Mouse (Mus musculus) E14TG2a.4 (cell line): Measurements from ENCODE around the gene Gm32742.

Experiments used
- H3K27me3 ChIP-seq: 2 replicates; pipeline ENCODE4 v1.6.1; 2014; ENCODE audit warnings: low read length, control low read depth; ENCODE audit not compliant: insufficient read depth
- H3K36me3 ChIP-seq: 2 replicates; pipeline ENCODE4 v1.6.1; 2014; ENCODE audit warnings: low read length, control low read depth; ENCODE audit not compliant: insufficient read depth
- H3K4me1 ChIP-seq: replicated peaks from 2 replicates; pipeline ENCODE4 v1.6.1; 2014; ENCODE audit warnings: low read depth, low read length, control low read depth
- H3K4me3 ChIP-seq: replicated peaks from 2 replicates; pipeline ENCODE4 v1.5.1; 2014; ENCODE audit warnings: mild to moderate bottlenecking, low read length
- H3K9me3 ChIP-seq: 2 replicates; pipeline ENCODE4 v1.6.1; 2014; ENCODE audit warnings: low read length, control low read depth
- CTCF ChIP-seq: conservative IDR thresholded peaks from 2 replicates; pipeline ENCODE4 v1.5.1; 2014; ENCODE audit warnings: low read length
- NANOG ChIP-seq: IDR thresholded peaks from 2 replicates; pipeline ENCODE4 v1.6.1; 2014; ENCODE audit warnings: borderline replicate concordance, low read length, mixed read lengths
- POU5F1 ChIP-seq: IDR thresholded peaks from 2 replicates; pipeline ENCODE4 v1.6.1; 2014; ENCODE audit warnings: low read length, borderline replicate concordance

Gm32742 gene

DNA sequence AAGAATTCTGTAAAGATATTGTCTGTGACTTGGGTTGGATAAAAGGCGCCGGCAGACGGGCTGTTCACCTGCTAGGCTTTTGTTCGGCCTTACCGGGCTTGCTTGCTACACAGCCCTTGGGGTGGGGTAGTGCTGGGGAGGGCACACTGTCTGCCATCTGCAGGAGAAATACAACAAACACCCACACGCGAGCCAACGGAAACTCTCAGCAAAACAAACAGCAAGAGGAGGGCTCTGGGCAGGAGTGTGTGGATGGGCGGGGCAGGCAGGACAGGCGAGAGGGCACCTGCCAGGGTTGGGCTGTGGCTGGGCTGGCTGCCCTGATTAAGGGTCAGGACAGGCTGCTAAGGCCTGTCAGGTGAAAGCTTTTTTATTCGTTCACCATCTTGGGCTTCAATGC, 2.6 kb upstream of the Gm32742 start:
- Histone ChIP-seq H3K4me3 (no peak overlapping the region), H3K9me3 (no peaks in the 10 kb centered on the region), H3K36me3 (no peaks in the 10 kb centered on the region), H3K4me1 (peaks cover 5% of the 10 kb centered on the region; the same call in 1 of the 2 replicates), H3K27me3 (no peaks in the 10 kb centered on the region)
- TF ChIP-seq POU5F1, result no peak

DNA sequence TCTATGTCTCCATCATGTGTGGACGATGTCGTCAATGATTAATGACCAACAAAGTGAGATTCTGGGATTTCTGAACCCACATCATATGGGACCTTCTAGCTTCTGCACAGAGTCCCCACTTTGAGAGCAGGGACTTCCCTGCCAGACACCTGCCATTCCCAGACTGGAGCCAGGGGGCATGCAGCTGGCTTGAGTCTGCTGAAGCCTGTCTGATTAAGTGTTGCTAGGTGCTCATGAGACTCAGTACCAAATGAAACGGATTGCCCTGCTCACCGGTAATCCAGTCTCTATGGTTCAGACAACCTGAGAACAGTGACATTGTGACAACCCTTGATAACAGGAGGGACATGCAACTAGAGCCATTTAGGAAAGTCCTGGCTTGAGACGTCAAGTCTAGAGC, 1.3 kb downstream of the Gm32742 start:
- no peaks in the 10 kb centered on the region for H3K9me3 ChIP-seq
- H3K4me3 ChIP-seq, result no peak overlapping the region
- peaks cover 5% of the 10 kb centered on the region; the same call in 1 of the 2 replicates for H3K4me1 ChIP-seq
- TF ChIP-seq POU5F1, result no peak
- TF ChIP-seq CTCF, result no peak
- TF ChIP-seq NANOG, result no peak
- H3K27me3 ChIP-seq, result peaks cover 16% of the 10 kb centered on the region
- H3K36me3 ChIP-seq, result no peaks in the 10 kb centered on the region

DNA sequence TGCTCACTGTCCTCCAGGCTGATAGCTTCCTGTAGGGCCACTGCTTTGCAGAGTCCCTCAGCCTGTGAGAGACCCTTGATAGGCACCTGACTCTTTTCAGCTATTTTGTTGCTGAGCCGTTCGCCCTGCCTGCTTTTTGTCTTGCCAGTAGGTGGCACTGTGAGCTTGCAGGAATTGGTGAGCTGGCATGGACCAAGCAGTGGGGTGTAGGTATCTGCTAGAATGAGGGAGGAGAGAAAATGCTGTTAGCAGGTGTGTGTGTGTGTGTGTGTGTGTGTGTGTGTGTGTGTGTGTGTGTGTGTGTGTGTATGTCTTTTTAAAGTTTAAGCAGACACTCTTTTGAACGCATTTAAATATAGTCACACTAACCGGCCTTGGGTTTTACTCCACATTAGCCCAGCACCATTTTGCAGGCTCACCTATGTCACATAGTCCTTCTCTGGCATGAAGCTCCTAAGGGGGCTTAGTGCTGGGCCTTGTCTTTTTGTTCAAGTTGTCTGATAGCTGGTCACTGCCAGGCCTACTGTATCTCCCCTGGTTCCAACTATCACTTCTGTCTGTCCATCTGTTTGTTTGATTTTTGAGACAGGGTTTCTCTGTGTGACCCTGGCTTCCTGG, 3.4 kb downstream of the Gm32742 start:
- TF ChIP-seq CTCF, result peak; percentile 82
- no peak for TF ChIP-seq POU5F1
- TF ChIP-seq NANOG, result no peak

DNA sequence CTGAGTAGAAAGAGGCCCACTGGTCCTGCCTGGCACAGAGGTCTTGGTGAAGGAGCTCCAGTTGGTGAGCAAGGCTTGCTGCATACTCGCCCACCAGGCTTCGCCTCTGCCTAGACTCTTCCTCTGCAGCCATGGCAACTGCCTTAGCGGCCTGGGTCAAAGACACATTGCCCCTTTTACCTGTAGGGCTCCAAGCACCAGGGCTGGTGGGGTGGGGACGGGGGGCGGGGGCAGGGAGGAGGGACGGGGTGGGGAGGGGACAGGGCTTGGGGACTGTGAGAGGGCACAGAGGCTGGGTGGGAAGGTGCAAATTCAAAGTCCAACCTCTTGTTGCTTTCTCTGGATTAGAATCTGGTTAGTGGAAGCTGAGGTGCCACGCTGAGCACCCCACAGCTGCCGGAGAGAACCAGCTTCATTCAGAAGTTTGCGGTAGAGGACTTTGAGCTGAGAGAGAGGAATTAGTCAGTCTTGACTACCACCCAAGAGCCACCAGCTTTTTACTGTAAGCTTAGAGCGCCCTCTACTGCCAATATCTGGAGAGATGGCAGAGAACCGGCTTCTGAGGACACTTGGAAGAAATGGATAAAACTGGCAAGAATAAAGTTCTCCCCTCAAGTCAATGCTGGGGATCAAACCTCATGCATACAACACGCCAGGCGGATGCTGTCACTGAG, 13.1 kb downstream of the Gm32742 start:
- H3K36me3 ChIP-seq, result no peaks in the 10 kb centered on the region
- no peaks in the 10 kb centered on the region for H3K9me3 ChIP-seq
- no peak for TF ChIP-seq POU5F1
- no peak for TF ChIP-seq NANOG
- TF ChIP-seq CTCF, result peak; percentile 26; the same call in 1 of the 2 replicates
- H3K4me1 ChIP-seq, result peaks cover 6% of the 10 kb centered on the region
- peaks cover 31% of the 10 kb centered on the region for H3K27me3 ChIP-seq
- H3K4me3 ChIP-seq, result no peak overlapping the region

More for the DNA sequence above, 3.4 kb downstream of the Gm32742 start:
- Histone ChIP-seq H3K4me1 (no peaks in the 10 kb centered on the region), H3K9me3 (no peaks in the 10 kb centered on the region), H3K4me3 (no peak overlapping the region), H3K36me3 (no peaks in the 10 kb centered on the region), H3K27me3 (peaks cover 16% of the 10 kb centered on the region)

DNA sequence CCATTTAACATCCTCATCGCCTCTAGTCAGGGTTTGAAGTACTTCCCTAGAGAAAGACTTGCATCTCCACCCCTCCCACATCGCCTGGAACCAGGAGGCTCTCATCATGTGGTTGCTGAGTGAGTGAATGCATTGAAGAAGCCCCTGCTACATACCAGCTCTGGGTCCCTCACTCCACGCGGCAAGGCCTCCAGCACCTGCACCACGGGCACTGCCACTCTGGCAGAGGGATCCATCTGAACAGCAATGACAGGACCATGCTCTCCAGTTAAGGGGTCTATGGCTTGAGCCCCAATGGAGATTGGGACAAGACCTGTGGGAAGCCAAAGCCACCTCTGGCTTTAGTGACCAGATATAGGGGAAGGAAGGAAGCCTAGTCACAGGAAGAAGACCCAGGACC, 18.0 kb downstream of the Gm32742 start:
- H3K36me3 ChIP-seq, result no peaks in the 10 kb centered on the region
- peaks cover 6% of the 10 kb centered on the region for H3K4me1 ChIP-seq
- no peak overlapping the region for H3K4me3 ChIP-seq
- H3K27me3 ChIP-seq, result peaks cover 31% of the 10 kb centered on the region
- no peaks in the 10 kb centered on the region for H3K9me3 ChIP-seq
- TF ChIP-seq POU5F1 (no peak), NANOG (no peak), CTCF (no peak)

DNA sequence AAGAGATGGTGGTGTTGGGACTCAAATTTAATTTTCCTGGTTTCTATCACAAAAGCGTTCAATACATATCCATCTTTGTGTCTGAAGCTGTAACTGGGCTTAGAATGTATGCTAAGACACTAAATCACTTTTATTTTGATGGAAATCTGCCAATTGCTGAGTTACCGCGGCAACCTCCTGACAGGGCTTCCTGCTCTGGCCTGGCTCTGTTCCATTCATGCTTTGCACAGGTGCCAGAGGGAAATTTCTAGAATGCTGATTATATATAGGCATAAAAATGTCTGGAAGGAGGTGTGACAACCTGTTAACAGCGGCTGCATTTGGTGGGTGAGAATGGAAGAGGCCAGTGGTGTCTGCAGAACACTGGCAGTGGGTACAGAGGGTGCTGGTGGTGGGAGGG, 18.8 kb downstream of the Gm32742 start:
- Histone ChIP-seq H3K36me3 (no peaks in the 10 kb centered on the region), H3K9me3 (no peaks in the 10 kb centered on the region), H3K4me3 (no peak overlapping the region), H3K4me1 (peaks cover under 1% of the 10 kb centered on the region; the same call in 1 of the 2 replicates), H3K27me3 (peaks cover 31% of the 10 kb centered on the region)
- TF ChIP-seq NANOG, result no peak
- TF ChIP-seq POU5F1, result no peak
- TF ChIP-seq CTCF, result no peak

DNA sequence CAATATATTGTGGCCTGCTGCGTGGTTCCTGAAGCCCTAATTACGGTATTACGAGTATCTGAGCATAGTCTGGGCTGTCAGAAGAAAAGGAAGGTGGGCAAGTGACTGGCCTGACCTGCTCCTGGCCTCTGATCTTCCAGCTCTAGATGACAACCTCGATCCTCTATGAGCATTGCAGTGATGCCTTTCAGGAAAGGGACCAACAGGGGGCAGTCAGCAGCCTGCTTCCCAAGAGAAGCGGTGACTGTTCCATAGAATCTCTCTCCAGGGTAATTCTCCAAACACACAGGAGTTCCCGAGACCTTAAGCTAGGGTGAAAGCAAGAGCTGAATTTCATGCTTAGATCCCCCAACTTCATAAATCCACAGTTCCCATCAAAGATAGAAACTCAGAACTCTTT, 21.1 kb downstream of the Gm32742 start:
- TF ChIP-seq CTCF (peak; percentile 19; the same call in 1 of the 2 replicates), POU5F1 (no peak), NANOG (no peak)
- H3K27me3 ChIP-seq, result peaks cover 13% of the 10 kb centered on the region
- no peaks in the 10 kb centered on the region for H3K36me3 ChIP-seq
- H3K4me3 ChIP-seq, result no peak overlapping the region
- no peaks in the 10 kb centered on the region for H3K4me1 ChIP-seq
- H3K9me3 ChIP-seq, result no peaks in the 10 kb centered on the region

DNA sequence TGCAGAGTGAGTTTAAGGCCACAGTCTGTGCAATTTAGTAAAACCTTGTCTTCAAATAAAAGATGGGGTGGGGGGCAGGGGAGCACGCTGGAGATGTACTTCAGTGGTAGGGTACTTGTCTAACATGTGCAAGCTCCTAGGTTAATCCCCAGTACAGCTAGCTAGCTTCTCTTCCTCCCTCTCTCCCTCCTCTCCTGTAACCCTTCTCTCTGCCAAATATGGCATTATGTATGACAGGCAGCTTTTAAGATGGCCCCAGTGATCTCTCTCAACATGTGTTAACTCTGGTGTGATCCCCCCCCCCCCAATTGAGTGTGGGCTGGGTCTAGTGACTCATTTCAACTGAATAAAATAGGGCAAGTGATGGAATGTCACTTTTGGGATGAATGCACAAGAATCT, 21.9 kb downstream of the Gm32742 start:
- H3K9me3 ChIP-seq, result no peaks in the 10 kb centered on the region
- H3K4me1 ChIP-seq, result no peaks in the 10 kb centered on the region
- peaks cover 10% of the 10 kb centered on the region for H3K27me3 ChIP-seq

More for the DNA sequence above, 21.9 kb downstream of the Gm32742 start:
- Histone ChIP-seq H3K36me3 (no peaks in the 10 kb centered on the region), H3K4me3 (no peak overlapping the region)
- TF ChIP-seq POU5F1, result no peak
- TF ChIP-seq NANOG, result no peak
- TF ChIP-seq CTCF, result no peak
